In the genomic region with DNA sequence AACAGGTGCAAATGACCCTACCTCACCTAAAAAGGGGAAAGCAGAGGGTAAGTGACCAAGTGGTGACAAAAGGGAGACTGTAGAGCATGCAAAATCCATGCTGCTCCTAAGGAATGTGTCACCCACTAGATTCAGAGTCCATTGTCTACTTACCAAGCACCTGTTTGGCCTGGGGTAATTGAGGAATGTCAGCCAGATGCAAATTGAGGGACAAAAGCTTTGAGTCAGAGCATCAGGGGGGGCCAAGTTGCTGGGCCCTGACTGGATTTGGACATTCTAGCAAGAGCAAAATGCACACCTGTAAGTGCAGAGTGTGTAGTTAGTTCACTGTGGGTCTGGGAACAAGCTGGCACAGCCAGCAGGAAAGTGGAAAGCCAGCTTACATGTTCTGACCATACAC, we compare ENCODE assay signal across 19 mouse cellular contexts.
"Had no signal": no experiment of that assay in that cellular context is flagged by ENCODE, and none has a peak within 500 bp of the region (broad histone marks: within the 10 kb centered on the region; RNA-seq: fewer than 3 reads in every experiment).

No protein-coding gene starts in this region.

- ATAC-seq: midbrain, embryonic 16.5 days had no signal

- H3K27me3 ChIP-seq: midbrain, embryonic 12.5 days; neural tube, embryonic 13.5 days; neural tube, embryonic 15.5 days had no signal

- H3K9ac ChIP-seq: lung, embryonic 14.5 days; midbrain, embryonic 12.5 days; neural tube, embryonic 13.5 days; neural tube, embryonic 15.5 days had no signal

- H3K4me1 ChIP-seq: midbrain, embryonic 10.5 days; midbrain, embryonic 12.5 days; neural tube, embryonic 13.5 days; neural tube, embryonic 15.5 days had no signal

- H3K9me3 ChIP-seq: midbrain, embryonic 10.5 days; midbrain, embryonic 12.5 days; neural tube, embryonic 13.5 days; neural tube, embryonic 15.5 days had no signal

- H3K4me3 ChIP-seq: midbrain, embryonic 10.5 days; midbrain, embryonic 12.5 days; myocyte; neural tube, embryonic 13.5 days; neural tube, embryonic 15.5 days had no signal

- DNase-seq: lung, adult 18-20 months; lung, embryonic 14.5 days; lung, postnatal 10 days; lung, postnatal 4 days; midbrain, embryonic 14.5 days; retina, postnatal 1 day; right cerebral cortex, adult 18-20 months; right cerebral cortex, postnatal 25 days; right cerebral cortex, postnatal 4 days; spleen, adult 18-20 months; thymus, adult 18-20 months; thymus, postnatal 25 days; thymus, postnatal 4 days had no signal

- H3K27ac ChIP-seq: midbrain, embryonic 10.5 days; midbrain, embryonic 12.5 days; neural tube, embryonic 13.5 days; neural tube, embryonic 15.5 days had no signal

- H3K36me3 ChIP-seq: midbrain, embryonic 10.5 days; midbrain, embryonic 12.5 days; neural tube, embryonic 13.5 days; neural tube, embryonic 15.5 days had no signal

- H3K4me2 ChIP-seq: lung, embryonic 14.5 days; midbrain, embryonic 12.5 days; neural tube, embryonic 13.5 days; neural tube, embryonic 15.5 days had no signal
